Mouse (Mus musculus) heart, postnatal 0 days (tissue): ENCODE measurements around the gene Ralgps1.

Source experiments
- CTCF ChIP-seq: IDR thresholded peaks from 2 replicates; pipeline ENCODE4 v1.5.1; 2016; ENCODE audit warnings: antibody characterized with exemption, control low read depth, low read depth
- EP300 ChIP-seq: IDR thresholded peaks from 2 replicates; pipeline ENCODE4 v1.6.1; 2016; ENCODE audit warnings: antibody characterized with exemption, low read depth

DNA sequence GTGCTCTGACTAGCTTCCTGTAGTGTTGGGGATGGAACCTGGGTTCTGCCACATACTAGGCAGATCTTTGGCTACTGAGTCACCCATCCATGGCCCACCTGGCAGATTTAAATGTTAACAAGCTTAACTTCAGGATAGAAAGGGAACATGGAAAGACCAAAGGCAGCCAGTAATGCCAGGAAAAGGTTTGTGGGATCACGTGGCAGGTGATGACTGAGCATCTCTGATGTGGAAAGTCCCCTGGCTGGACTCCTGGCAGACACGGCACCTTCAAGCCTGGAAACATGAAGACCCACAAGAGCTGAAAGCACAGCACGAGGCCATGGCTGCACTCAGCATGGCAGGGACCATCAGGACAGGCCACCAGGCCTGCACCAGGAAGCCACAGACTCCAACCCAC lies 23.0 kb downstream of the Ralgps1 start:
- TF ChIP-seq EP300 (no peak), CTCF (no peak)
